Mouse (Mus musculus): ENCODE measurements around the gene Tbc1d10b.

Gene Tbc1d10b

GRCm38 (mm10) chr7:127162546-127162945, 45.7 kb downstream of the Tbc1d10b start:
- DNase-seq (ENCODE audit: extremely low read depth, low read depth, low spot score) = no peak

GRCm38 (mm10) chr7:127157548-127157947, 50.7 kb downstream of the Tbc1d10b start:
- DNase-seq (ENCODE audit: extremely low read depth, low read depth, low spot score) = no peak

GRCm38 (mm10) chr7:127153477-127153876, 54.8 kb downstream of the Tbc1d10b start:
- no peak for DNase-seq (ENCODE audit: extremely low read depth, low read depth, low spot score)

GRCm38 (mm10) chr7:127152464-127152863, 55.8 kb downstream of the Tbc1d10b start:
- DNase-seq (ENCODE audit: extremely low read depth, low read depth, low spot score) = no peak

GRCm38 (mm10) chr7:127147901-127148300, 60.4 kb downstream of the Tbc1d10b start:
- DNase-seq (ENCODE audit: extremely low read depth, low read depth, low spot score) = no peak
